In the genomic region with DNA sequence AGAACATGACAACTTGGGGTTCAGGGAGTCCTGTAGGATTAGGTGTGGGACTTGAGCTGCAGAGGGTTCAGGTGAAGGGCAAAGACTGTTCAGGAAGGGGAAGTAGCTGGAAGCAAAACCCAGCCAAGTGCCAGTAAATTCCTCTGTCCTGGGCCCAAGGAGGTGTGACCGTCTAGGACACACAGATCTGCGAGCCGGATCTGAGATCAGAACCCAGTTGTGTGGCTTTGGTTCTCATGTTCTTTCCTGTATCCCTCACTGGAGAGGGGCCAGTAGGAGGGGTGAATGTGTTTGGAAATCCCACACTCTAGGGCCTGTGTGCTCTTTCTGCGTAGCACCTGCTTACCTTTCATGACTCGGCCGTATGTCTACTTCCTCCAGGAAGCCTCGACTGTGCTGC, we compare ENCODE assay signal across 18 mouse cellular contexts. TPM values are rescaled to one million over a fixed set of nuclear protein-coding genes. Genes with fewer than 3 reads are reported as not detected.
DNase-seq lines count a peak whose midpoint lies in the region; ATAC-seq and TF ChIP-seq lines count a peak whose summit lies in the region.
"Had no signal": no experiment of that assay in that cellular context is flagged by ENCODE, and none has a peak within 500 bp of the region (broad histone marks: within the 10 kb centered on the region; RNA-seq: fewer than 3 reads in every experiment).

No protein-coding gene starts in this region.

- H3K4me2 ChIP-seq in hindbrain, embryonic 11.5 days (replicated peaks; ENCODE audit: low read depth, low read length) = no peak overlapping the region
- H3K4me2 ChIP-seq in kidney, postnatal 0 days (ENCODE audit: low read length) = no peak overlapping the region
- H3K4me2 ChIP-seq in stomach, postnatal 0 days (replicated peaks; ENCODE audit: low read depth) = no peak overlapping the region
- H3K4me2 ChIP-seq: embryonic facial prominence, embryonic 13.5 days; forebrain, embryonic 15.5 days; limb, embryonic 12.5 days; lung, embryonic 14.5 days had no signal

- peak overlapping the region; percentile 66 for H3K27ac ChIP-seq in hindbrain, embryonic 10.5 days
- H3K27ac ChIP-seq in hindbrain, embryonic 11.5 days (ENCODE audit: low read depth, low read length) = no peak overlapping the region
- peak overlapping the region; percentile 44 for H3K27ac ChIP-seq in kidney, postnatal 0 days
- peak overlapping the region; percentile 58; the same call in 1 of the 2 replicates for H3K27ac ChIP-seq in stomach, postnatal 0 days (replicated peaks)
- H3K27ac ChIP-seq: embryonic facial prominence, embryonic 13.5 days; forebrain, embryonic 15.5 days; hindbrain, postnatal 0 days; limb, embryonic 12.5 days had no signal

- H3K36me3 ChIP-seq in hindbrain, embryonic 10.5 days = no peaks in the 10 kb centered on the region
- H3K36me3 ChIP-seq in hindbrain, embryonic 11.5 days (ENCODE audit: control insufficient read depth, insufficient read depth, low read length) = no peaks in the 10 kb centered on the region
- H3K36me3 ChIP-seq in kidney, postnatal 0 days (ENCODE audit: insufficient read depth, low read length) = no peaks in the 10 kb centered on the region
- H3K36me3 ChIP-seq in stomach, postnatal 0 days (ENCODE audit: control insufficient read depth, insufficient read depth, low read length) = no peaks in the 10 kb centered on the region
- H3K36me3 ChIP-seq: embryonic facial prominence, embryonic 13.5 days; forebrain, embryonic 15.5 days; limb, embryonic 12.5 days had no signal

- H3K9ac ChIP-seq in hindbrain, embryonic 11.5 days (ENCODE audit: low read depth, low read length) = no peak overlapping the region
- H3K9ac ChIP-seq in kidney, postnatal 0 days (ENCODE audit: low read depth, low read length) = 0 out of 2 replicates have a peak overlapping the region, but pooled peaks have one; percentile 29
- no peak overlapping the region for H3K9ac ChIP-seq in stomach, postnatal 0 days (ENCODE audit: low read length)
- H3K9ac ChIP-seq: embryonic facial prominence, embryonic 13.5 days; forebrain, embryonic 15.5 days; limb, embryonic 12.5 days; lung, embryonic 14.5 days had no signal

- no peaks in the 10 kb centered on the region for H3K9me3 ChIP-seq in hindbrain, embryonic 10.5 days
- H3K9me3 ChIP-seq in hindbrain, embryonic 11.5 days (ENCODE audit: control insufficient read depth, low read length) = no peaks in the 10 kb centered on the region
- H3K9me3 ChIP-seq in kidney, postnatal 0 days (replicated peaks; ENCODE audit: low read length) = no peaks in the 10 kb centered on the region
- H3K9me3 ChIP-seq in stomach, postnatal 0 days (ENCODE audit: control insufficient read depth, low read length) = no peaks in the 10 kb centered on the region
- H3K9me3 ChIP-seq: embryonic facial prominence, embryonic 13.5 days; forebrain, embryonic 15.5 days; limb, embryonic 12.5 days had no signal

- 80% methylated on average over 7 of the region's 7 CpGs for WGBS in hindbrain, embryonic 10.5 days
- WGBS in hindbrain, embryonic 11.5 days = 82% methylated on average over 7 of the region's 7 CpGs
- WGBS in kidney, postnatal 0 days = 34% methylated on average over 7 of the region's 7 CpGs
- WGBS in stomach, postnatal 0 days = 52% methylated on average over 7 of the region's 7 CpGs

- DNase-seq in hindbrain, embryonic 10.5 days (ENCODE audit: low spot score) = no peak
- no peak for DNase-seq in hindbrain, embryonic 11.5 days (ENCODE audit: low spot score)
- peak; percentile 25 for DNase-seq in thymus, postnatal 0 days (ENCODE audit: low spot score)
- DNase-seq in thymus, postnatal 10 days (ENCODE audit: low spot score in 2 of 2) = no peak
- DNase-seq in kidney, postnatal 0 days (ENCODE audit: low spot score) = peak; percentile 52
- peak; percentile 47 for DNase-seq in stomach, postnatal 0 days (ENCODE audit: low spot score)
- DNase-seq in adrenal gland, adult 2 months = no peak
- no peak for DNase-seq in cerebellum, postnatal 14 days
- DNase-seq: adrenal gland, postnatal 10 days; heart, postnatal 14 days; lung, embryonic 14.5 days; retina, postnatal 1 day; spleen, adult 18-20 months had no signal

- no peak for TF ChIP-seq CTCF in kidney, postnatal 0 days (IDR thresholded peaks at IDR 0.05; ENCODE audit: low read depth)
- no peak for TF ChIP-seq CTCF in stomach, postnatal 0 days (IDR thresholded peaks at IDR 0.05; ENCODE audit: low read depth)

- H3K27me3 ChIP-seq in hindbrain, embryonic 10.5 days (ENCODE audit: insufficient read depth, poor library complexity, severe bottlenecking) = peaks cover 61% of the 10 kb centered on the region
- H3K27me3 ChIP-seq in hindbrain, embryonic 11.5 days (ENCODE audit: control insufficient read depth, insufficient read depth, low read length) = peaks cover 10% of the 10 kb centered on the region; the same call in 1 of the 2 replicates
- H3K27me3 ChIP-seq in kidney, postnatal 0 days (ENCODE audit: insufficient read depth, low read length) = no peaks in the 10 kb centered on the region
- no peaks in the 10 kb centered on the region; the same call in 1 of the 2 replicates for H3K27me3 ChIP-seq in stomach, postnatal 0 days (ENCODE audit: control insufficient read depth, insufficient read depth, low read length)

- no peak for ATAC-seq in hindbrain, embryonic 11.5 days (ENCODE audit: low FRiP score)
- ATAC-seq in kidney, postnatal 0 days (replicated peaks; ENCODE audit: low FRiP score, low read depth) = 0 out of 2 replicates have a peak, but pooled peaks have one; percentile 16
- ATAC-seq in stomach, postnatal 0 days (ENCODE audit: low FRiP score, low TSS enrichment) = peak; percentile 49
- ATAC-seq: forebrain, embryonic 15.5 days; hindbrain, postnatal 0 days had no signal

- TF ChIP-seq EP300 in stomach, postnatal 0 days (optimal IDR thresholded peaks at IDR 0.05) = no peak

- peaks cover 95% of the 10 kb centered on the region for H3K4me1 ChIP-seq in hindbrain, embryonic 10.5 days (replicated peaks)
- peaks cover 35% of the 10 kb centered on the region for H3K4me1 ChIP-seq in hindbrain, embryonic 11.5 days (replicated peaks; ENCODE audit: control insufficient read depth, insufficient read depth, low read length)
- peaks cover 43% of the 10 kb centered on the region for H3K4me1 ChIP-seq in kidney, postnatal 0 days (replicated peaks; ENCODE audit: insufficient read depth, low read length)
- no peaks in the 10 kb centered on the region; the same call in 1 of the 2 replicates for H3K4me1 ChIP-seq in stomach, postnatal 0 days (replicated peaks; ENCODE audit: control insufficient read depth, insufficient read depth)

- no peak overlapping the region for H3K4me3 ChIP-seq in hindbrain, embryonic 10.5 days
- no peak overlapping the region for H3K4me3 ChIP-seq in hindbrain, embryonic 11.5 days (ENCODE audit: low read depth, low read length)
- no peak overlapping the region for H3K4me3 ChIP-seq in kidney, postnatal 0 days (replicated peaks; ENCODE audit: low read depth, low read length)
- H3K4me3 ChIP-seq in stomach, postnatal 0 days (ENCODE audit: low read depth, low read length) = no peak overlapping the region
- H3K4me3 ChIP-seq: embryonic facial prominence, embryonic 13.5 days; forebrain, embryonic 15.5 days; limb, embryonic 12.5 days had no signal

RNA-seq across cellular contexts. Expression of a gene that starts 4.6 kb away (rescaled TPM):
- 10.9 and 19.2 TPM in 2 replicates for polyA plus RNA-seq in hindbrain, embryonic 10.5 days (2016; fragmentation: Nextera tagmentation; extraction: Ambion mirVana)
- polyA plus RNA-seq in hindbrain, embryonic 11.5 days (2014; fragmentation: Nextera tagmentation; extraction: Ambion mirVana) = 7.5 and 8.4 TPM in 2 replicates
- polyA plus RNA-seq in thymus, postnatal 0 days (2015; fragmentation: Nextera tagmentation; extraction: Ambion mirVana) = 2.7 and 3.0 TPM in 2 replicates
- 9.1 and 10.1 TPM in 2 replicates for polyA plus RNA-seq in kidney, postnatal 0 days (2015; fragmentation: Nextera tagmentation; extraction: Ambion mirVana)
- 18.4 and 23.3 TPM in 2 replicates for polyA plus RNA-seq in stomach, postnatal 0 days (2015; fragmentation: Nextera tagmentation; extraction: Ambion mirVana)
- total RNA-seq in adrenal gland, adult 2 months (2021) = 10 to 100 TPM; 15.5 to 25.5 TPM
- polyA plus RNA-seq in adrenal gland, adult 2 months (2012; rRNA removed) = 23.7 and 35.0 TPM in 2 replicates
- total RNA-seq: monocyte, adult 5-6 weeks had no signal

RNA-seq across cellular contexts. Expression of a gene that starts 40.1 kb away (rescaled TPM):
- 12.9 and 13.2 TPM in 2 replicates for polyA plus RNA-seq in hindbrain, embryonic 10.5 days (2016; fragmentation: Nextera tagmentation; extraction: Ambion mirVana)
- 21.1 and 22.6 TPM in 2 replicates for polyA plus RNA-seq in hindbrain, embryonic 11.5 days (2014; fragmentation: Nextera tagmentation; extraction: Ambion mirVana)
- 43.2 and 56.0 TPM in 2 replicates for polyA plus RNA-seq in thymus, postnatal 0 days (2015; fragmentation: Nextera tagmentation; extraction: Ambion mirVana)
- polyA plus RNA-seq in kidney, postnatal 0 days (2015; fragmentation: Nextera tagmentation; extraction: Ambion mirVana) = 21.4 and 22.0 TPM in 2 replicates
- polyA plus RNA-seq in stomach, postnatal 0 days (2015; fragmentation: Nextera tagmentation; extraction: Ambion mirVana) = 13.8 and 14.3 TPM in 2 replicates
- 10 to 100 TPM; 78.1 to 82.8 TPM for total RNA-seq in adrenal gland, adult 2 months (2021)
- 17.0 and 18.0 TPM in 2 replicates for polyA plus RNA-seq in adrenal gland, adult 2 months (2012; rRNA removed)

RNA-seq across cellular contexts. Expression of a gene that starts 57.0 kb away (rescaled TPM):
- 73.2 and 104 TPM in 2 replicates for polyA plus RNA-seq in hindbrain, embryonic 10.5 days (2016; fragmentation: Nextera tagmentation; extraction: Ambion mirVana)
- polyA plus RNA-seq in hindbrain, embryonic 11.5 days (2014; fragmentation: Nextera tagmentation; extraction: Ambion mirVana) = 53.3 and 66.1 TPM in 2 replicates
- 80.4 and 102 TPM in 2 replicates for polyA plus RNA-seq in thymus, postnatal 0 days (2015; fragmentation: Nextera tagmentation; extraction: Ambion mirVana)
- polyA plus RNA-seq in kidney, postnatal 0 days (2015; fragmentation: Nextera tagmentation; extraction: Ambion mirVana) = 55.2 and 59.9 TPM in 2 replicates
- 24.2 and 30.4 TPM in 2 replicates for polyA plus RNA-seq in stomach, postnatal 0 days (2015; fragmentation: Nextera tagmentation; extraction: Ambion mirVana)
- total RNA-seq in adrenal gland, adult 2 months (2021) = 100 to 1,000 TPM; 111 to 139 TPM
- polyA plus RNA-seq in adrenal gland, adult 2 months (2012; rRNA removed) = 3.2 and 4.2 TPM in 2 replicates

Comparison
In these comparisons a context has a peak if more than half of its experiments do, and no peak if none do; other contexts are left out.
1. DNase-seq: peak in thymus, postnatal 0 days (single experiment), kidney, postnatal 0 days (single experiment) and stomach, postnatal 0 days (single experiment); none in hindbrain, embryonic 10.5 days (single experiment), hindbrain, embryonic 11.5 days (single experiment), thymus, postnatal 10 days (0 of 2), adrenal gland, adult 2 months (single experiment) and cerebellum, postnatal 14 days (0 of 2).